1 mouse cellular context compared by ENCODE assay signal in the genomic region with DNA sequence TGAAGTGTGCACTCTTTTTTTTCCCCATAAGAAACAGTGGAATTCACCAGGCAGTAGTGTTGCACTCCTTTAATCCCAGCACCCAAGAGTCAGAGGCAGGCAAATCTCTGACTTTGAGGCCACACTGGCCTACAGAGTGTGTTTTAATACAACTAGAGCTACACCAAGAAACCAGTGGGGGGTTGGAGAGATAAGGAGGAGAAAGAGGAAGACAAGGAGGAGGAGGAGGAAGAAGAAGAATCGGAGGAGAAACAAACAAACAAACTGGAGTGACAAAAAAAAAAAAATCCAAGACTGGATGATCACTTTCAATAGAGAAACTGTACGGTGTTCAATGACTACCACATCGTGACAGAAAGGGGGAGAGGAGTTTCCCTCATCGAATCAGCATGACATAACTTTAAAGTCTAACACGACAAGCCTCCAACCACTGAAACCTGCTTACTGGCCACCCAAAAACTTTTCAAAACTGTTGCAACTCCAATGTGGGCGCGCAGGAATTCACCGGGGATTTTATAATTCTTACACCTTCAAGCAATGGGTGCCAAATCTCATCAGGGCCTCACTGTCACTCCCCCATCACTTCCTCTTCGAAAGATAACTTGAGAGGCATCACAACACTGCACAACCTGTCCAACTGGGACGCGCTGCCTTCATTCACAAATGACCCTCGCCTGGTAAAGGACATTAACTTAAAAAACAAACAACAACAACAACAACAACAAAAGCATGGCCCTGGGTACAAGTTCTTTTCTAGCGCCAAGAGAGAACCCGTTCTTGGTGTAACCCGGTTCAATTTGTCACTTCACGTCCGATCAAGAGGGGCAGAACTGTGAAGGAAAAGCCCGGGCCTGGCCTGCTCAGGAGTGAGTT.
TF ChIP-seq lines count a peak whose summit lies in the region.

No protein-coding gene starts in this region.

TF ChIP-seq in MEL, 35 proteins besides CTCF, POLR2A, EP300 and RAD21 (continued from another document):
- TF ChIP-seq ZKSCAN1 (IDR thresholded peaks at IDR 0.05; ENCODE audit: low read depth, low read length) (no peak), USF1 (IDR thresholded peaks at IDR 0.05; ENCODE audit: low read depth, low read length) (no peak), JUND (IDR thresholded peaks at IDR 0.05; ENCODE audit: low read depth, low read length) (no peak), SIN3A (IDR thresholded peaks at IDR 0.05; ENCODE audit: low read length) (peak; percentile 84), GABPA (IDR thresholded peaks at IDR 0.05; ENCODE audit: low read depth, low read length) (no peak), HCFC1 (IDR thresholded peaks at IDR 0.05; ENCODE audit: low read depth, low read length) (no peak), E2F4 (IDR thresholded peaks at IDR 0.05; ENCODE audit: borderline replicate concordance, low read depth, low read length) (no peak), MAX (IDR thresholded peaks at IDR 0.05; ENCODE audit: low read length) (0 out of 2 replicates have a peak, but pooled peaks have one; percentile 53), SMC3 (IDR thresholded peaks at IDR 0.05; ENCODE audit: low read depth, low read length) (no peak), MYC (IDR thresholded peaks at IDR 0.05; ENCODE audit: low read depth, low read length) (no peak), TBP (IDR thresholded peaks at IDR 0.05; ENCODE audit: low read depth, low read length) (no peak; the same call in 1 of the 2 replicates), UBTF (IDR thresholded peaks at IDR 0.05; ENCODE audit: borderline replicate concordance, insufficient read depth, low read depth, low read length) (no peak), MEF2A (IDR thresholded peaks at IDR 0.05; ENCODE audit: extremely low read depth, insufficient replicate concordance, low read depth, low read length, poor library complexity, severe bottlenecking) (no peak), MYB (IDR thresholded peaks at IDR 0.05; ENCODE audit: low read depth, low read length) (0 out of 2 replicates have a peak, but pooled peaks have one; percentile 45), MAZ (IDR thresholded peaks at IDR 0.05; ENCODE audit: low read depth, low read length) (no peak), POLR2AphosphoS5 (IDR thresholded peaks at IDR 0.05; ENCODE audit: borderline replicate concordance, low read depth, low read length) (no peak), ELF1 (IDR thresholded peaks at IDR 0.05; ENCODE audit: low read depth, low read length) (no peak), ZC3H11A (IDR thresholded peaks at IDR 0.05; ENCODE audit: low read depth, low read length) (no peak), RCOR1 (IDR thresholded peaks at IDR 0.05; ENCODE audit: low read depth, low read length) (peak; percentile 32), CHD2 (IDR thresholded peaks at IDR 0.05; ENCODE audit: low read length) (no peak), POLR2AphosphoS2 (IDR thresholded peaks at IDR 0.05; ENCODE audit: low read length) (no peak), ETS1 (IDR thresholded peaks at IDR 0.05; ENCODE audit: low read depth, low read length) (peak; percentile 49; the same call in 1 of the 2 replicates)
